Mouse (Mus musculus): ENCODE results near the gene Vmn1r72. TPM values are rescaled to one million over a fixed set of nuclear protein-coding genes. Genes with fewer than 3 reads are reported as not detected.
"Not testable (repeated sequence)": the region's sequence is repeated elsewhere in the genome, so short reads cannot be mapped to it uniquely, and the experiment has no call there.

Vmn1r72 gene
- not detected in 2 replicates for polyA plus RNA-seq (2015; fragmentation: Nextera tagmentation; extraction: Ambion mirVana)

GRCm38 (mm10) chr7:11680047-11680446, at the start of gene Vmn1r72:
TSS of gene Vmn1r72 (minus strand) at chr7:11680147.
- ATAC-seq (ENCODE audit: insufficient read depth, low FRiP score, low read depth); H3K4me3 ChIP-seq (replicated peaks); H3K4me1 ChIP-seq; H3K9ac ChIP-seq; H3K27ac ChIP-seq; H3K4me2 ChIP-seq; H3K27me3 ChIP-seq (replicated peaks); H3K36me3 ChIP-seq; H3K9me3 ChIP-seq: not testable (repeated sequence)

GRCm38 (mm10) chr7:11617082-11617481, 62.9 kb downstream of the Vmn1r72 start:
- WGBS = 14% methylated on average over 8 of the region's 8 CpGs
- H3K27me3 ChIP-seq (replicated peaks); H3K36me3 ChIP-seq; H3K9ac ChIP-seq; ATAC-seq (ENCODE audit: insufficient read depth, low FRiP score, low read depth); H3K4me3 ChIP-seq (replicated peaks); H3K27ac ChIP-seq; H3K4me1 ChIP-seq; H3K4me2 ChIP-seq; H3K9me3 ChIP-seq: not testable (repeated sequence)

Other genes starting within 250 kb of the Vmn1r72 start
- not detected in 2 replicates for gene Zscan4-ps2, start 165.8 kb downstream of the Vmn1r72 start, polyA plus RNA-seq (2015; fragmentation: Nextera tagmentation; extraction: Ambion mirVana)
- not detected in 2 replicates for gene Zscan4-ps3, start 70.8 kb downstream of the Vmn1r72 start, polyA plus RNA-seq (2015; fragmentation: Nextera tagmentation; extraction: Ambion mirVana)
- not detected in 2 replicates for gene Vmn1r73, start 50.1 kb upstream of the Vmn1r72 start, polyA plus RNA-seq (2015; fragmentation: Nextera tagmentation; extraction: Ambion mirVana)
- not detected in 2 replicates for gene Vmn1r74, start 153.8 kb upstream of the Vmn1r72 start, polyA plus RNA-seq (2015; fragmentation: Nextera tagmentation; extraction: Ambion mirVana)
- not detected in 2 replicates for gene Vmn1r75, start 194.5 kb upstream of the Vmn1r72 start, polyA plus RNA-seq (2015; fragmentation: Nextera tagmentation; extraction: Ambion mirVana)